Mouse (Mus musculus) embryo, embryonic 10.5 days (tissue): ENCODE measurements around the gene Jak3.
A peak's percentile ranks its signal among the peaks of the same experiment; 100 is the strongest.
"Not testable (repeated sequence)": the region's sequence is repeated elsewhere in the genome, so short reads cannot be mapped to it uniquely, and the experiment has no call there.

ENCODE experiments used
- DNase-seq: peaks from one replicate; pipeline ENCODE4 v3.0.0-alpha.2; 2015; ENCODE audit warnings: low spot score

Jak3 gene

GRCm38 (mm10) chr8:71723047-71723551, 47.0 kb downstream of the Jak3 start:
- DNase-seq, result no peak

DNA sequence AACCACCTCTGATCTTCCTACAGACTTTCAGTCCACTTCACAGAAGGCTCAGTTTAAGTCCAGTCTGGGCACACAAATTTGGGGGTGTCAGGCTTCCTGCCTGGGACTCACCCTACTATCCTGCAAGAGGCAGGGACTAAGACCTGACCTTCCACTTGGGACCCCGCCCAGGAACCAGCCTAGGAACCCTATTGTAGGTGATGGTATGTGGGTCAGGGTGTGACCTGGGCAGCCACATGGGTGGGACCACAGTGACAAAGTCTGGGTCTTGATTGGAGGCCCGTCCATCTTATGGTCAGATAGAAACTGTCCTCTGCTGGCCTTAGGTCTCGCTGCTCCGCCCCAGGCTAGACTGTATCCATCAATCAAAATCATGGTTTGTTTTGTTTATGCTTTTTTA, 48.3 kb downstream of the Jak3 start:
- no peak for DNase-seq

DNA sequence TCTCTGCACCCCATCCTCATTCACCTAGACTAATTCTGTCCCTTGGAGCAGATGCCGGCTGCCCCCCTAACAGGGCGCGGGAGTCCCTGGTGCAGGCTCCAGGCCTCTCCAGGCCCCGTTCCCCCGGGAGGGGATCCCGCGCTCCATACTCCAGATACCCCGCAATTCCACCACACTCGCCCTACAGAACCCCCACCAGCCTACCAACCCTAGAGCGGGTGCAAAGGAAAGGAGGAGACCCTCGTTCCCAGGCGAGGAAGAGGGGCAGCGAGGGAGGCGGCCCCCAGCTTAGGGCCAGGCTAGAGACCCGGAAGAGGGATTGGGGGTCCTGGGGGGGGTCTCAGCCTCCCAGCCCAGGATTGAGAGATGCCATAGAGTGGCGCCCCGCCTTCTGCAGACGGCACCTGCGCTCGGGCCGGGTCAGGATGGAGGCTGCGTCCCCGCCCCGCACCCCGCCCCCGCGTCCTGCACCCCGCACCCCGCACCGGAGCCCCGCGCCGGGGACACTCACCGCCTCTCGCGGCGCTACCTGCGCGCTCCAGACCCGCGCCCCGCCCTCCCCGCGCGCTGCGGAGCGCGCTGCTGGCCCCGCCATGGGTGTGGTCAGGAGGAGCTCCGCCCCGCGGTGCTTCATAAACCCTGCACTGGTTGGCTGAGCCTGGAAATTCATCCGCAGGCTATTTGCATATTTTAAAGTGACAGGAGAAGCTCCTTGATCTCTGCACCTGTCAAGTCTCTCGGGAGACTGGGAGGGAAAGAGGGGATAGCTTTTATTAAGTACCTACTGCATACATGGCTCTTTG, 49.2 kb downstream of the Jak3 start, which contains the start of gene Fcho1:
TSS of gene Fcho1 (minus strand) at position 595 of the 803 bp plus-strand sequence.
- DNase-seq, result peak; percentile 91

DNA sequence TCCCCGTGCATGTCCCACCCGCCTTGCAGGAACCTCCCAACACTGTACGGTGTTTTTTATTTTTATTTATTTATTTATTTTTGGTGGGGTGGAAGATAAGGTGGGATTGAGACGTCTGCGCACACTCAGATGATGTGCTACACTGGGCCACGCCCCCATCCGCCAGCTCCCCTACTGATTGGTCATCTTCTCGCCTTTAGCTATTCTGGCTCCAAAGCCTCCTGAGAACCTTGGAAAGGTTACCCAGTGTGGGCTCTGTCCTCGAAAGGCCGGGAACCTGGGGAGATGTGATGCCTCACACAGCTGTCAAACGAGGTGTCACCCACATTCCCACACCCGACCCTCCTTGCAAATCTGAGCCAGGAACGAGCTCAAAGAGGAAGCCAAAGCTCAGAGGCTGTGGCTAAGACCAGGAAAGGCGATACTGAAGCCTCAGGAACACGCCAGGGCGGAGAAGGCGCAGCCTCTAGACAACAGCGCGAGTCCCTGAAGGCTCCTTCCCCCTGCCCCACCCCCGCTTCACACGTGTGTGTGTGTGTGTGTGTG, 52.2 kb downstream of the Jak3 start:
- peak; percentile 57 for DNase-seq

DNA sequence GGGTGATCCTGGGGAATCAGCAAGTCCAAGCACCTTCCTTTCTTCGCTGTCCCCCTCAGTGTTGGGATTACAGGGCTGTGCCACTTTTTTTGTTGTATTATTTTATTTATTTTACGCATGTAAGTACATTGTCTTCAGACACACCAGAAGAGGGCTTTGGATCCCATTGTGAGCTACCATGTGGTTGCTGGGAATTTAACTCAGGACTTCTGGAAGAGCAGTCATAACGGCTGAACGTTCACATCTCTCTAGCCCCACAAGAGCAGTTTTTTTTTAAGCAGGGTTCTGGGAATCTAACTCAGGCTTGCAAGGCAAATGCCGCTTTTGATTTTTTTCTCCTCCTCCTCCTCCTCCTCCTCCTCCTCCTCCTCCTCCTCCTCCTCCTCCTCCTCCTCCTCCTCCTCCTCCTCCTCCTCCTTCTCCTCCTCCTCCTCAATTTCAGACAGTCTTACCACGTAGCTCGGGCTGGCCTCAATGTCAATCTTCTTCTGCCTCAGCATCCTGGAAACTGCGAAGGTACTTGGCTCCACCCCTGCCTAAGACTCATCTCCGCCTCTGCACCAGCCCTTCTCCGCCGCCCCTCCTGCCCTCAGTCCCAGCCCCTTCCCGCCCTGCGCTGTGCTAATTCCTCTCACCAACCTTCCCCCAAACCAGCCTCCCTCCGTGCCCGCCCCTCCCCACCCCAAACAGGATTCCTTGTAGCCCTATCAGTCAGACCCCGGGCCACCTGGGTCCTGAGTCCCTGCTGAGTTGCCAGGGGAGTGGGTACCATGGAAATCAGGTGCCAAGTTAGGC, 52.9 kb downstream of the Jak3 start:
- DNase-seq, result peak; percentile 44

GRCm38 (mm10) chr8:71731652-71732230, 55.6 kb downstream of the Jak3 start:
- DNase-seq, result peak; percentile 57

GRCm38 (mm10) chr8:71738316-71738715, 62.2 kb downstream of the Jak3 start:
- not testable (repeated sequence) for DNase-seq
